ENCODE assay signal across 7 mouse cellular contexts in the genomic region with DNA sequence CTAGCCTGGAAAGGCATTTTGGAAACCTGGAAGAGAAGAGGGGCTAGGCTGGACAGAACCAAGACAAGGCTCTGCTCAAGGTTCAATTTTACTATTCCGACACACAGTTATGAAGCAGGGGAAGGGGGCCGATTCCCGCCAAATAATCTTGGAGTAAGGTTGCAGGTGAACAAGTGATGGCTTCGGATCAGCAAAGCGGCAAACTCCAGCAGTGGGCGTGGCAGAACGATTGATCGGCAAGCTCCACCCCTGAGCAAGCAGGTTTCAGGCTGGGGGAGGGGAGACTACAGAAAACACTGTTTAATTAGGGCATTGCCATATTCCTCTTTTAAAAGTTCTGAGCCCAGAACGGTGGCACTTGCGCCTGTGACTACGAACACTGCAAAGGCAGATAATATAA.
DNase-seq lines count a peak whose midpoint lies in the region; ATAC-seq and TF ChIP-seq lines count a peak whose summit lies in the region.
"Not testable (repeated sequence)": the region's sequence is repeated elsewhere in the genome, so short reads cannot be mapped to it uniquely, and the experiment has no call there.

No protein-coding gene starts in this region.

- not testable (repeated sequence) for H3K36me3 ChIP-seq in forebrain, embryonic 11.5 days (ENCODE audit: control insufficient read depth, insufficient read depth, low read length); heart, embryonic 14.5 days (ENCODE audit: control insufficient read depth, insufficient read depth, low read length); hindbrain, postnatal 0 days (ENCODE audit: insufficient read depth, low read length); limb, embryonic 10.5 days; midbrain, embryonic 11.5 days (ENCODE audit: control insufficient read depth, insufficient read depth, low read length); neural tube, embryonic 14.5 days (ENCODE audit: control insufficient read depth, insufficient read depth, low read length)

- not testable (repeated sequence) for H3K27ac ChIP-seq in forebrain, embryonic 11.5 days (ENCODE audit: low read depth, low read length); heart, embryonic 14.5 days (replicated peaks in 1 of 2; ENCODE audit: control insufficient read depth in 1 of 2, insufficient read depth in 1 of 2, low read depth in 2 of 2, low read length in 2 of 2); hindbrain, postnatal 0 days; limb, embryonic 10.5 days; midbrain, embryonic 11.5 days (ENCODE audit: low read depth, low read length); neural tube, embryonic 14.5 days (ENCODE audit: low read depth, low read length)

- peak; percentile 26 for DNase-seq in embryo, embryonic 10 days (ENCODE audit: low spot score)
- DNase-seq in forebrain, embryonic 11.5 days (ENCODE audit: low spot score): peak; percentile 52
- DNase-seq in hindbrain, postnatal 0 days (ENCODE audit: low spot score); limb, embryonic 10.5 days (ENCODE audit: low spot score): not testable (repeated sequence)
- peak; percentile 80 for DNase-seq in midbrain, embryonic 11.5 days (ENCODE audit: low spot score, missing footprints)

- not testable (repeated sequence) for H3K9ac ChIP-seq in forebrain, embryonic 11.5 days (ENCODE audit: low read length); heart, embryonic 14.5 days (ENCODE audit: low read length); hindbrain, postnatal 0 days (replicated peaks; ENCODE audit: low read length); midbrain, embryonic 11.5 days (ENCODE audit: low read length); neural tube, embryonic 14.5 days (replicated peaks; ENCODE audit: low read depth, low read length)

- not testable (repeated sequence) for ATAC-seq in forebrain, embryonic 11.5 days (replicated peaks; ENCODE audit: low FRiP score); heart, embryonic 14.5 days (ENCODE audit: insufficient number of reproducible peaks, insufficient read depth, low FRiP score, low read depth); hindbrain, postnatal 0 days; midbrain, embryonic 11.5 days (ENCODE audit: low FRiP score); neural tube, embryonic 14.5 days (ENCODE audit: low read depth)

- not testable (repeated sequence) for H3K9me3 ChIP-seq in forebrain, embryonic 11.5 days (ENCODE audit: control insufficient read depth, low read length); heart, embryonic 14.5 days (ENCODE audit: control insufficient read depth, low read length); hindbrain, postnatal 0 days (ENCODE audit: low read length); limb, embryonic 10.5 days (replicated peaks); midbrain, embryonic 11.5 days (ENCODE audit: control insufficient read depth, low read length); neural tube, embryonic 14.5 days (ENCODE audit: control insufficient read depth, low read length)

- TF ChIP-seq CTCF in hindbrain, postnatal 0 days (IDR thresholded peaks at IDR 0.05; ENCODE audit: low read depth): not testable (repeated sequence)

- H3K4me3 ChIP-seq in forebrain, embryonic 11.5 days (ENCODE audit: low read depth, low read length): peak overlapping the region; percentile 54
- peak overlapping the region; percentile 16 to 58; a peak in 2 of 4 replicates for H3K4me3 ChIP-seq in heart, embryonic 14.5 days (ENCODE audit: control insufficient read depth in 1 of 2, insufficient read depth in 1 of 2, low read depth in 1 of 2, low read length in 2 of 2)
- peak overlapping the region; percentile 62 for H3K4me3 ChIP-seq in hindbrain, postnatal 0 days (ENCODE audit: low read length)
- H3K4me3 ChIP-seq in limb, embryonic 10.5 days: peak overlapping the region; percentile 65
- H3K4me3 ChIP-seq in midbrain, embryonic 11.5 days (ENCODE audit: low read depth, low read length): peak overlapping the region; percentile 55; the same call in 1 of the 2 replicates
- H3K4me3 ChIP-seq in neural tube, embryonic 14.5 days (ENCODE audit: low read depth, low read length): peak overlapping the region; percentile 60

- H3K4me1 ChIP-seq in forebrain, embryonic 11.5 days (replicated peaks; ENCODE audit: control insufficient read depth, insufficient read depth, low read length); heart, embryonic 14.5 days (ENCODE audit: control insufficient read depth in 2 of 2, insufficient read depth in 2 of 2, low read length in 2 of 2); hindbrain, postnatal 0 days (ENCODE audit: insufficient read depth, low read length); midbrain, embryonic 11.5 days (ENCODE audit: control insufficient read depth, insufficient read depth, low read length); neural tube, embryonic 14.5 days (ENCODE audit: control insufficient read depth, insufficient read depth, low read length): not testable (repeated sequence)
- H3K4me1 ChIP-seq in limb, embryonic 10.5 days: peaks cover 19% of the 10 kb centered on the region

- H3K4me2 ChIP-seq in forebrain, embryonic 11.5 days (ENCODE audit: low read depth, low read length, severe bottlenecking): peak overlapping the region; percentile 82
- H3K4me2 ChIP-seq in heart, embryonic 14.5 days (ENCODE audit: low read length): peak overlapping the region; percentile 98
- peak overlapping the region; percentile 85 for H3K4me2 ChIP-seq in hindbrain, postnatal 0 days (ENCODE audit: low read depth, low read length)
- H3K4me2 ChIP-seq in midbrain, embryonic 11.5 days: peak overlapping the region; percentile 95
- H3K4me2 ChIP-seq in neural tube, embryonic 14.5 days (ENCODE audit: low read depth, low read length): peak overlapping the region; percentile 74

- H3K27me3 ChIP-seq in forebrain, embryonic 11.5 days (ENCODE audit: control insufficient read depth, insufficient read depth, low read length): peaks cover 27% of the 10 kb centered on the region
- H3K27me3 ChIP-seq in heart, embryonic 14.5 days (ENCODE audit: control insufficient read depth, insufficient read depth, low read length): peaks cover 42% of the 10 kb centered on the region
- not testable (repeated sequence) for H3K27me3 ChIP-seq in hindbrain, postnatal 0 days (ENCODE audit: insufficient read depth, low read length)
- peaks cover 45% of the 10 kb centered on the region for H3K27me3 ChIP-seq in limb, embryonic 10.5 days (ENCODE audit: low read depth, poor library complexity, severe bottlenecking)
- H3K27me3 ChIP-seq in midbrain, embryonic 11.5 days (ENCODE audit: control insufficient read depth, insufficient read depth, low read length): peaks cover 30% of the 10 kb centered on the region
- peaks cover 32% of the 10 kb centered on the region for H3K27me3 ChIP-seq in neural tube, embryonic 14.5 days (ENCODE audit: control insufficient read depth, insufficient read depth, low read length)

- 6% methylated on average over 11 of the region's 11 CpGs for WGBS in forebrain, embryonic 11.5 days
- WGBS in heart, embryonic 14.5 days: 9% methylated on average over 11 of the region's 11 CpGs
- 10% methylated on average over 11 of the region's 11 CpGs for WGBS in hindbrain, postnatal 0 days
- 7% methylated on average over 11 of the region's 11 CpGs for WGBS in limb, embryonic 10.5 days
- 7% methylated on average over 11 of the region's 11 CpGs for WGBS in midbrain, embryonic 11.5 days
- 10% methylated on average over 11 of the region's 11 CpGs for WGBS in neural tube, embryonic 14.5 days
